Mouse (Mus musculus): ENCODE measurements around the gene Large1.

GRCm38 (mm10) chr8:73400343-73400742, 47.0 kb upstream of the Large1 start:
- no peak for TF ChIP-seq POLR2A (IDR thresholded peaks at IDR 0.05; ENCODE audit: low read depth, low read length)
- TF ChIP-seq CTCF (IDR thresholded peaks at IDR 0.05; ENCODE audit: borderline replicate concordance, insufficient read depth, low read length), result no peak
